Mouse (Mus musculus) brain, adult 2 months (tissue): Measurements from ENCODE around the gene Pex13.
"Not testable (repeated sequence)": the region's sequence is repeated elsewhere in the genome, so short reads cannot be mapped to it uniquely, and the experiment has no call there.

Experiments used
- DNase-seq: peaks from one replicate; pipeline ENCODE4 v3.0.0; 2011; ENCODE audit warnings: low read depth, low spot score

The Pex13 gene

DNA sequence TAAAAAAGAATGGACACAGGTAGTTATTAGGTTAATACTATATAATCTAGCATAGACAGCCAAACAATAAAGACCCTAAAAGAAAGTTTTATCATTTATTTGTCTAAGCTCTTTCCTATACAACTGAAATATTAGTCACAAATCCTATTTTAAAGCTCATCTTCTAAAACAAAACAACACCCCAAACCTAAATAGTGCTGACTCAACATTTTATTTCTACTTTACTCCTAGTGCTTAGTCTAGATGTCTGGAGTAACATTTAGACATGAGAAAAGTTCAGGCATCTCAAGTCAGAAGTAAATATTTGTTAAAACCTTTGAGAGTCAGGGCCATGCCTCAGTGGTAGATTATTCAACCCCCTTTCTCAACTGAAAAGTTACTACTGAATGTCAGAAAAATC is 18.3 kb downstream of the Pex13 start:
- no peak for DNase-seq

GRCm38 (mm10) chr11:23634573-23634972 is 31.2 kb downstream of the Pex13 start:
- DNase-seq, result peak; percentile 19

DNA sequence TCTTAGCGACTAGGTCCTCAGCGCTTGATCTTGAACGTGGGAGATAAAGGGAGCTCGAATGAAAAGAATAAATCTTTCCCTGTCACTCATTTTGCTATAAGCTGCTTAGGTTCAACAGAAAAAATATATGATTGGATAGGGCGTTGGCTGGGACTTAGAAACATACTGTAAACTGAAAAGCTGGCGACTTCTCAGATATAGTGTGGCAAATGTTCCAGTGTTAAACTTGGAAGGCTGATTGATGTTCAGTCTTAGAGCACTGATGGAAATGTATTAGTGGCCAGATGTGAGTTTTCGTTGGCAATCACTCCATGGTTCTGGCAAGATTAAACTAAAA is 31.9 kb downstream of the Pex13 start:
- DNase-seq, result no peak

GRCm38 (mm10) chr11:23632945-23633878 is 32.5 kb downstream of the Pex13 start, which contains the start of gene 0610010F05Rik:
TSS of gene 0610010F05Rik (minus strand) at chr11:23633639.
- DNase-seq, result peak; percentile 99

DNA sequence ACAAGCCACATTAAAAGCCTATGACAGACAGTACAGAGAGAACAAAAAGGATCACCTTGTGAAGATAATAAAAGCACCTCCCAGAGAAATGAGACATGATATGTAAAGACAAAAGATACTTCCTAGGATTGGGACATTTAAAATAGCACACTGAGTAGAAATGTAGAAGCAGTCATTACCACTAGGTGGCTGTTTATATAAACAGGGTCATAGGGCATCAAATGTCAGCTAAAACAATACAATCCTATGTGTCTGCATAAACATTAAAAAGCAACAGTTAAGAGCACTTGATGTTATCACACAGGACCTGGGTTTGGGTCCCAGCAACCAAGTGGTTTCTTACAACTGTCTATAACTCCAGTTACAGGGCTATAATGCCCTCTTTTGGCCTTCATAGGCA is 35.1 kb downstream of the Pex13 start:
- DNase-seq, result no peak

DNA sequence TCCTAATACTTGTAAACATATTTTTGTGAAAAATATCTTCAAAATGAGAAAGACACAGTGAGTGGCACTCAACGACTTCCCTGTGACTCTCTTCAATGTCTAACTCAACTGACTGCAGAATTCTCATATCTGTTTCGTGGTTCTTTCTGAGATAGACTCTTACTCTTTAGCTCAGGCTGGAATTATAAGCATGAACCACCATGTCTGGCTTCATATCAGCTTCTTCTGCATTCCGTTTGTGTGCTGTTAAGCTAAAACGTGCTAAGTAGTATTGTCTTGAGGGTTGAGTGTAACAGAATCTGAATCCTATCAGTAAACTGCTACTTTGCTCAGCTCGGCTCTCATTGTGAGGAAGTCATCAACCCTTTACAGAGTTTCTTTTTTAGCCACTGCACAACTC is 46.8 kb downstream of the Pex13 start:
- DNase-seq, result no peak

DNA sequence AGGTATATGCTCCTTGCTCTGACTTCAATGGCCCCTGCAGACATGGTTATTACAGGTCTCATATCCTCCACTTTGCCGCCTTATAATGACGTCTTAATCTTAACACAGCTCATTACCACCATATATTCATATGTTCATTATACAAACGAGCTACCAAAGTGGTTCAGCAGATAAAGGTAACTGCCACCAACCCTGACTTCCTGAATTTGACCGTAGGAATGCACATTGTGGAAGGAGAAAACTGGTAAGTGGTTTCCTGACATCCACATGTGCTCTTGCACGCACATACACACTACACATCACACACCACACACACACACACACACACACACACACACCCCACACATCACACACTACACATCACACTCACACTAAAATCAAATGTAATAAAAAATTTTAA is 51.2 kb downstream of the Pex13 start:
- DNase-seq, result no peak

GRCm38 (mm10) chr11:23607291-23607690 is 58.5 kb downstream of the Pex13 start:
- DNase-seq, result not testable (repeated sequence)
